ENCODE assay signal across 15 mouse cellular contexts in genomic region chr4:33702028-33702666, GRCm38 (mm10).
A peak's percentile ranks its signal among the peaks of the same experiment; 100 is the strongest.
DNase-seq lines count a peak whose midpoint lies in the region; ATAC-seq and TF ChIP-seq lines count a peak whose summit lies in the region.
"Had no signal": no experiment of that assay in that cellular context is flagged by ENCODE, and none has a peak within 500 bp of the region (broad histone marks: within the 10 kb centered on the region; RNA-seq: fewer than 3 reads in every experiment).

No protein-coding gene starts in this region.

- peaks cover 2% of the 10 kb centered on the region for H3K9me3 ChIP-seq in hindbrain, embryonic 16.5 days (ENCODE audit: control insufficient read depth, low read length)
- no peaks in the 10 kb centered on the region for H3K9me3 ChIP-seq in hindbrain, embryonic 13.5 days
- H3K9me3 ChIP-seq in midbrain, postnatal 0 days (ENCODE audit: low read length): 0 out of 2 replicates have a peak, but pooled peaks cover 2% of the 10 kb centered on the region
- H3K9me3 ChIP-seq in midbrain, embryonic 13.5 days: peaks cover 6% of the 10 kb centered on the region; the same call in 1 of the 2 replicates
- H3K9me3 ChIP-seq: heart, embryonic 15.5 days; hindbrain, embryonic 15.5 days; neural tube, embryonic 15.5 days had no signal

- H3K4me2 ChIP-seq in hindbrain, embryonic 16.5 days (ENCODE audit: low read length): no peak overlapping the region
- no peak overlapping the region for H3K4me2 ChIP-seq in hindbrain, embryonic 13.5 days
- H3K4me2 ChIP-seq in midbrain, postnatal 0 days (ENCODE audit: low read depth, low read length, poor library complexity, severe bottlenecking): no peak overlapping the region
- H3K4me2 ChIP-seq in midbrain, embryonic 13.5 days (replicated peaks): no peak overlapping the region
- H3K4me2 ChIP-seq: heart, embryonic 15.5 days; hindbrain, embryonic 15.5 days; neural tube, embryonic 15.5 days had no signal

- H3K27me3 ChIP-seq in hindbrain, embryonic 16.5 days (replicated peaks; ENCODE audit: control insufficient read depth, insufficient read depth, low read length): no peaks in the 10 kb centered on the region
- no peaks in the 10 kb centered on the region for H3K27me3 ChIP-seq in hindbrain, embryonic 13.5 days
- H3K27me3 ChIP-seq in midbrain, postnatal 0 days (ENCODE audit: insufficient read depth, low read length): no peaks in the 10 kb centered on the region
- H3K27me3 ChIP-seq in midbrain, embryonic 13.5 days: no peaks in the 10 kb centered on the region
- H3K27me3 ChIP-seq: heart, embryonic 15.5 days; hindbrain, embryonic 15.5 days; neural tube, embryonic 15.5 days had no signal

- no peak for TF ChIP-seq CTCF in midbrain, postnatal 0 days (IDR thresholded peaks at IDR 0.05)

- no peak overlapping the region for H3K4me3 ChIP-seq in hindbrain, embryonic 16.5 days (ENCODE audit: low read length)
- no peak overlapping the region for H3K4me3 ChIP-seq in hindbrain, embryonic 13.5 days
- H3K4me3 ChIP-seq in midbrain, postnatal 0 days (ENCODE audit: low read depth, low read length): no peak overlapping the region
- H3K4me3 ChIP-seq in midbrain, embryonic 13.5 days (replicated peaks): no peak overlapping the region
- H3K4me3 ChIP-seq: heart, embryonic 15.5 days; hindbrain, embryonic 15.5 days; neural tube, embryonic 15.5 days had no signal

- H3K4me1 ChIP-seq in hindbrain, embryonic 16.5 days (ENCODE audit: control insufficient read depth, insufficient read depth, low read depth, low read length): no peaks in the 10 kb centered on the region
- H3K4me1 ChIP-seq in hindbrain, embryonic 13.5 days (replicated peaks): no peaks in the 10 kb centered on the region
- H3K4me1 ChIP-seq in midbrain, postnatal 0 days (ENCODE audit: insufficient read depth, low read length): no peaks in the 10 kb centered on the region
- H3K4me1 ChIP-seq in midbrain, embryonic 13.5 days (replicated peaks): no peaks in the 10 kb centered on the region
- H3K4me1 ChIP-seq: heart, embryonic 15.5 days; hindbrain, embryonic 15.5 days had no signal

- H3K27ac ChIP-seq in hindbrain, embryonic 16.5 days (ENCODE audit: low read depth, low read length): no peak overlapping the region
- H3K27ac ChIP-seq in hindbrain, embryonic 13.5 days: no peak overlapping the region
- no peak overlapping the region for H3K27ac ChIP-seq in midbrain, postnatal 0 days (ENCODE audit: low read depth, low read length)
- no peak overlapping the region for H3K27ac ChIP-seq in midbrain, embryonic 13.5 days
- H3K27ac ChIP-seq: heart, embryonic 15.5 days; hindbrain, embryonic 15.5 days; macrophage; neural tube, embryonic 15.5 days had no signal

- WGBS in hindbrain, embryonic 16.5 days: 80% methylated on average over 7 of the region's 7 CpGs
- 86% methylated on average over 7 of the region's 7 CpGs for WGBS in hindbrain, embryonic 13.5 days
- WGBS in midbrain, postnatal 0 days: 79% methylated on average over 7 of the region's 7 CpGs
- 90% methylated on average over 7 of the region's 7 CpGs for WGBS in midbrain, embryonic 13.5 days

- ATAC-seq in hindbrain, embryonic 16.5 days: peak; percentile 81
- ATAC-seq in hindbrain, embryonic 13.5 days (ENCODE audit: low FRiP score): no peak
- no peak for ATAC-seq in midbrain, postnatal 0 days (ENCODE audit: low FRiP score)
- no peak for ATAC-seq in midbrain, embryonic 13.5 days
- ATAC-seq in erythroid progenitor cell, adult 5-6 weeks (replicated peaks; ENCODE audit: low FRiP score, poor library complexity, severe bottlenecking): no peak
- ATAC-seq: CD4-positive, CD25-positive, alpha-beta regulatory T cell, adult 4 months had no signal

- peak; percentile 61 for DNase-seq in midbrain, postnatal 0 days (ENCODE audit: low spot score)
- peak; percentile 78 to 82 for DNase-seq in cerebellum, postnatal 10 days
- no peak for DNase-seq in gastrocnemius, postnatal 4 days (ENCODE audit: low spot score in 2 of 2)
- DNase-seq: adrenal gland, postnatal 25 days; gastrocnemius, postnatal 25 days; right cerebral cortex, adult 18-20 months had no signal

- H3K36me3 ChIP-seq in hindbrain, embryonic 16.5 days (ENCODE audit: control insufficient read depth, insufficient read depth, low read length): no peaks in the 10 kb centered on the region
- H3K36me3 ChIP-seq in hindbrain, embryonic 13.5 days: no peaks in the 10 kb centered on the region
- H3K36me3 ChIP-seq in midbrain, postnatal 0 days (ENCODE audit: insufficient read depth, low read length): no peaks in the 10 kb centered on the region
- H3K36me3 ChIP-seq in midbrain, embryonic 13.5 days: no peaks in the 10 kb centered on the region
- H3K36me3 ChIP-seq: heart, embryonic 15.5 days; hindbrain, embryonic 15.5 days; neural tube, embryonic 15.5 days had no signal

- no peak overlapping the region for H3K9ac ChIP-seq in hindbrain, embryonic 16.5 days (ENCODE audit: low read depth, low read length)
- H3K9ac ChIP-seq in hindbrain, embryonic 13.5 days: no peak overlapping the region
- H3K9ac ChIP-seq in midbrain, postnatal 0 days (replicated peaks; ENCODE audit: low read length, poor library complexity, severe bottlenecking): no peak overlapping the region
- no peak overlapping the region for H3K9ac ChIP-seq in midbrain, embryonic 13.5 days (replicated peaks)
- H3K9ac ChIP-seq: heart, embryonic 15.5 days; hindbrain, embryonic 15.5 days; neural tube, embryonic 15.5 days had no signal

Comparison
In these comparisons a context has a peak if more than half of its experiments do, and no peak if none do; other contexts are left out.
1. DNase-seq: peak in midbrain, postnatal 0 days (single experiment) and cerebellum, postnatal 10 days (2 of 2); none in gastrocnemius, postnatal 4 days (0 of 2).